Mouse (Mus musculus) E14TG2a.4 (cell line): ENCODE results near the gene Fam160b1.

ENCODE experiments used
- CTCF ChIP-seq: conservative IDR thresholded peaks from 2 replicates; pipeline ENCODE4 v1.5.1; 2014; ENCODE audit warnings: low read length
- NANOG ChIP-seq: IDR thresholded peaks from 2 replicates; pipeline ENCODE4 v1.6.1; 2014; ENCODE audit warnings: borderline replicate concordance, low read length, mixed read lengths

GRCm38 (mm10) chr19:57375161-57375560, 14.7 kb downstream of the Fam160b1 start:
- TF ChIP-seq CTCF, result no peak
- no peak for TF ChIP-seq NANOG
